Mouse (Mus musculus): ENCODE measurements at regions not wholly inside any gene's neighbourhood (a gene's known extent, or its start where the extent isn't known, plus 50 kb on each side); places are given as distances from the start of the nearest gene placed in this dataset.

DNA sequence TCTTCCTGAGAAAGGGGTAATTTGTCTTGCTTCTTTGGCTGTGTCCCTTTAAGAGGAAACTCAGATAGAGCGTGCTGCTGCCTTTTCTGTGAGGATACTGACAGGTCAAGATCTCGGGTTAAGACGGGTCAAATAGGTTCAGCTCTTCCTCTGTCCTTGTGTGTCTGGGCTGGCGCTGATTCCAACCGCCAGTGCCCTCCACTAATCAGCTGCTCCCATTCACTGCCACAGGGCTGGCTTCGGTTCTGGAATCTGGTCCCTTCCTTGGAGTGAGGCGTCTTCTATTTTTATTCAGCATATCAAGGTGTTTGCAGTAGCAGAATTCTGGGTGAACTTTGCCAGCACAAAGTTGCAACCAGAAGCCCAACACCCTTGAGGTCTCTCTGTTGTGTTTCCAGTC lies 124.8 kb downstream of the Irs2 start:
- TF ChIP-seq POLR2A (IDR thresholded peaks at IDR 0.05; ENCODE audit: insufficient read depth, low read length) (no peak), CTCF (IDR thresholded peaks at IDR 0.05; ENCODE audit: low read depth, low read length) (no peak), EP300 (IDR thresholded peaks at IDR 0.05; ENCODE audit: insufficient read depth, low read depth, low read length) (no peak)
